Mouse (Mus musculus) layer of hippocampus, adult 2 months (tissue): ENCODE measurements around the gene Tle4. TPM values are rescaled to one million over a fixed set of nuclear protein-coding genes. Genes with fewer than 3 reads are reported as not detected.

Experiments used
- DNase-seq, 2 experiments: peaks; one replicate each; pipeline ENCODE4 v3.0.0; 2022; ENCODE audit warnings: low spot score in 2 of 2
- H3K27ac ChIP-seq: fragments of 200-600 bp; 2 replicates; pipeline ENCODE4 v1.8.1; 2022
- H3K4me3 ChIP-seq: fragments of 200-600 bp; 2 replicates; pipeline ENCODE4 v1.8.1; 2022; ENCODE audit warnings: mild to moderate bottlenecking
- CTCF ChIP-seq: fragments of 200-600 bp; conservative IDR thresholded peaks from 2 replicates; pipeline ENCODE4 v1.8.1; 2022; ENCODE audit warnings: antibody characterized with exemption, mild to moderate bottlenecking, moderate library complexity
- total RNA-seq, 2 experiments: library from RNA; stranded (reverse); gene quantifications; 2 replicates each; pipeline ENCODE4 v1.2.3; 2021

Gene Tle4
- total RNA-seq, 2 experiments from 2014 or later = 40.9 to 41.7 TPM

DNA sequence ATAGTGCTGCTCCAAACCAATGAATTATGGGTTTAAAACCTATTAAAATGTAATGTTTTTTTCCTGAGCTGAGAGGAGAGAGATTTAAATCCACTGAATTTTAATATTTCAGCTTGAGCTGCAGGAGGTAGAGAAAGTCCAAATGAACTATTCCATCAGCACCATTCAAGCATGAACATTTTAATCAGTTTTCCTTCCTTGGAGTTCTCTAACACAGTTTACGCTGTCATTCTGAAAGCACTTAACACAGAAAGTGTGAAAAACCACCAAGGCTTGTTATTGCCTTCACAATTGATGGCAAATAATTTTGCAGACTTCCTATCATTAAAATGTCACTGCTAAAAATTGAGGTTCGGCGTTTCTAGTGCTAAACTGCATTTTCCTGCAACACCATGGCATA lies 57.2 kb downstream of the Tle4 start:
- H3K4me3 ChIP-seq = no peak overlapping the region
- H3K27ac ChIP-seq = no peak overlapping the region
- TF ChIP-seq CTCF = no peak
- DNase-seq = no peak

GRCm38 (mm10) chr19:14536676-14537075 lies 61.2 kb downstream of the Tle4 start:
- Histone ChIP-seq H3K27ac (no peak overlapping the region), H3K4me3 (no peak overlapping the region)
- no peak for TF ChIP-seq CTCF
- DNase-seq = no peak

DNA sequence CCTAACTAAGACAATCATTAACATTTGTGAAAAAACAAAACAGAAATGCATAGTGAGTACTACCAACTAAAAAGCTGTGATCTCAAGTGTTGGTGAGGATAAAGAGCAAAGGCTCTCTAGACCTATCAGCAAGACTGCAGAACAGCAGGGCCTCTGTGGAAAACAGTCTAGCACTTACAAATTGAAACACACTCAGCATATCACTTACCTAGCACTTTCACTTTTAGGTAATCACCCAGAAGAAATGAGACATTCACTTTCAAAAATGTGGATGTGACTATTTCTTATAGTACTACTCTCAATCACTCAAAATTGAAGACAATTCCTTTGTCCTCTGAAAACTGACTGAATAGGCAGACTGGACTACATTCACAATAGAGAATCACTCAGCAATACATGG lies 63.4 kb downstream of the Tle4 start:
- Histone ChIP-seq H3K27ac (no peak overlapping the region), H3K4me3 (no peak overlapping the region)
- no peak for DNase-seq
- TF ChIP-seq CTCF = no peak

GRCm38 (mm10) chr19:14532861-14533260 lies 65.0 kb downstream of the Tle4 start:
- no peak overlapping the region for H3K27ac ChIP-seq
- H3K4me3 ChIP-seq = no peak overlapping the region
- TF ChIP-seq CTCF = no peak
- no peak for DNase-seq

GRCm38 (mm10) chr19:14520098-14520802 lies 77.6 kb downstream of the Tle4 start:
- Histone ChIP-seq H3K4me3 (no peak overlapping the region), H3K27ac (no peak overlapping the region)
- no peak for DNase-seq
- no peak for TF ChIP-seq CTCF

DNA sequence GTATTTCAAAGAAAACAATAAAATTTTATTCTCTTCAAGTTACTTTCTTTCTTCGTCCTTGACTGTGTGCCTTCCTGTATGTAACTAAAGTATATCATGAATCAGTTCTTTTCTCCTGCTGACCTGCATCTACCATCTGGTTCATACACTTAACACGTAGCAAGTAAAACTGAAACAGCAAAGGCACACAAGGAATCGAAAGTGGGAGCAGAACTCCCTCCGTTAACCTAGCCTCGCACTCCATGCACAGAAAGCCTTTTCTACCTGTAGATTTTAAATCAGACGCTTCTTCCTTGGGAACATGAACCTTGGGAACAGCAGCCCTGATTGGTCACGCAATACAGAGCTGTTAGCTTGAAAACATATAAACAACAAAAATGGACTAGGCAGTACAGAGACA lies 78.7 kb downstream of the Tle4 start:
- no peak for DNase-seq
- H3K27ac ChIP-seq = no peak overlapping the region
- H3K4me3 ChIP-seq = no peak overlapping the region
- no peak for TF ChIP-seq CTCF

- no peak overlapping the region for H3K27ac ChIP-seq
- no peak for DNase-seq
- H3K4me3 ChIP-seq = no peak overlapping the region
- no peak for TF ChIP-seq CTCF
These were observed 79.3 kb downstream of the Tle4 start for GRCm38 (mm10) chr19:14518438-14519044.

DNA sequence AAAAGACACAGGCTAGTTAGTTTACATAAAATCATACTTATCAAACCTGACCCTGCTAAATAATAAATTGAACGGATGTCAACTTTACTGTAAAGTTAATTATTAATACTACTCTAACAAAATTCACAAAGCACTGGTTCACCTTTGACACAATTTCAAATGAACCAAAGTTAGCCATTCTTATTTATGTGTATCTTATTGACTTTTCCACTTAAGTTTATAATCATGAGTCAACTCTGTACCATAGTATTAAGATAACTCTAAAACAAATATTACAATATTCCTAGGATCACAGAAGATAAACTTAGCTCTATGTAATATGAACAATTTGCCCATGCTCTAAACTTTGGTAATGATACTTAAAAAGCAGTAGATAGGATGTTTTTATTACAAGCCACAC lies 81.4 kb downstream of the Tle4 start:
- TF ChIP-seq CTCF = no peak
- Histone ChIP-seq H3K27ac (no peak overlapping the region), H3K4me3 (no peak overlapping the region)
- no peak for DNase-seq

GRCm38 (mm10) chr19:14508819-14509218 lies 89.0 kb downstream of the Tle4 start:
- no peak for DNase-seq
- no peak overlapping the region for H3K27ac ChIP-seq
- no peak overlapping the region for H3K4me3 ChIP-seq
- TF ChIP-seq CTCF = no peak

- DNase-seq = no peak
- TF ChIP-seq CTCF = no peak
- H3K27ac ChIP-seq = peak overlapping the region; percentile 72
- no peak overlapping the region for H3K4me3 ChIP-seq
These were observed 89.9 kb downstream of the Tle4 start for GRCm38 (mm10) chr19:14507911-14508310.

DNA sequence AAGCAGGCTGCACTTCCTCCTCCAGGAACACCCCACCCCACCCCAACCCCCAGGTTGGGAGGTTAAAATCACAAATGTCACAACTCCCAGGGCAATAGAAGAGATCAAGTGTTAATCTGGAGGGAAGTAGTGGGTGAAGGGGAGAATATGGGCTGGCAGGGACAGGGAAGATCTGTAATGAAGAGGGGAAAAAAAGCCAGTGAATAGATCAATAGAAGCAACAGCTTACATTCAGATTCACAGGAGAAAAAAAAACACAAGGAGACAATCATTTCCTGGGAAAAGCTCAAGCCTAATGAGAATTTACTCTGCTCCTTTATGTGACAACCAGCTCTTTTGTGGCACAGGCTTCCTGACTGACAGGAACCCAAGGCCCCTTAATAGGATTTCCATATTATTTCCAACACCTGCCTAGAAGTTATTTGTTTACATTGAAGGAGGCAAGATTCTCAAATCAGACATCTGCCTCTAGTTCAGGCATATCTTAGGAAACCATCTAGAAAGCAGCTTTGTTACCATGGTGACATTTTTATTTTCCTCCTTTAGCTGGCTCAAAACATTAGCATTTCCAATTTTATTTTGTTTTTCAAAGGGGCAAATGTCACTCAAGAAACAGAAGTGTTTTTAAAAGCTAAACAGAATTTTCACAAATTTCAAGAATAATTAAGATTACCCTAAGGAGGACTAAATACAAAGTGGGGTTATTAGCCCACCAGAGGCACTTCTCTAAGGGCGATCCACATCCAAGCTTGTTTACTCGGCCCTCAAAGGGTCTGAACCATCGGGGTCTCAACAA lies 90.8 kb downstream of the Tle4 start:
- H3K27ac ChIP-seq = peak overlapping the region; percentile 72
- DNase-seq = no peak
- no peak overlapping the region for H3K4me3 ChIP-seq
- TF ChIP-seq CTCF = no peak

DNA sequence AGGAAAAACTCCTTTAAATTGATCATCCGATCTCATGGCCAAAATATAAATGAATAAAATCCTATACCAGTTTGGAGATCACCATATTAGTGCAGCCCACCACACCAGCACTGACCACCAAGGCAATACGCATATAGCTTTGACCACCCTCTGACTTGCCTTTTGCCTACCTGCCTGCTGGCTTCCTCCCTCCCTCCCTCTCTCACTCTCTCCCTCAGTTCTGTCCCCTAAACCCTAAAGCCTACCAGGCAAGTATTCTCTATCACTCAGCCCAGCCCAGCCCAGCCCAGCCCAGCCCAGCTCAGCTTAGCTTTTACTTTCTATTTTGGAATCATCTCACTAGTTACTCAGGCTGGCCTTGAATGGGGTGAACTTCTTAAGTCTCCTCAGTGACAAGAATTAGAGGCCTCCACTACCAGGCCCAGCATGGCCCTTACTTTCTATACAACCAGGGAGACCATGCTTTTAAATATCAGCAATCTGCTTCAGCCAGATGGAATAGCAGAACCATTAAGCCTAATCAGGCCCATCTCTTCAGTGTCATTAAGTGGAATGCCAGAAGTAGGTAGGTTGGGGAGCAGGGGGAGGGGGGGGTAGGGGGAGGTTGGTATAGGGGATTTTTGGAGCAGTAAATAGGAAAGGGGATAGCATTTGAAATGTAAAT lies 91.8 kb downstream of the Tle4 start:
- Histone ChIP-seq H3K27ac (0 out of 2 replicates have a peak overlapping the region, but pooled peaks have one; percentile 49), H3K4me3 (no peak overlapping the region)
- no peak for TF ChIP-seq CTCF
- no peak for DNase-seq

- Histone ChIP-seq H3K4me3 (no peak overlapping the region), H3K27ac (no peak overlapping the region)
- TF ChIP-seq CTCF = no peak
- no peak for DNase-seq
These were observed 92.5 kb downstream of the Tle4 start for GRCm38 (mm10) chr19:14505401-14505800.
